Mouse (Mus musculus): ENCODE data around the gene Bpi. TPM values are rescaled to one million over a fixed set of nuclear protein-coding genes. Genes with fewer than 3 reads are reported as not detected.

Gene Bpi
- polyA plus RNA-seq, 1 experiment from 2014 or later = not detected

DNA sequence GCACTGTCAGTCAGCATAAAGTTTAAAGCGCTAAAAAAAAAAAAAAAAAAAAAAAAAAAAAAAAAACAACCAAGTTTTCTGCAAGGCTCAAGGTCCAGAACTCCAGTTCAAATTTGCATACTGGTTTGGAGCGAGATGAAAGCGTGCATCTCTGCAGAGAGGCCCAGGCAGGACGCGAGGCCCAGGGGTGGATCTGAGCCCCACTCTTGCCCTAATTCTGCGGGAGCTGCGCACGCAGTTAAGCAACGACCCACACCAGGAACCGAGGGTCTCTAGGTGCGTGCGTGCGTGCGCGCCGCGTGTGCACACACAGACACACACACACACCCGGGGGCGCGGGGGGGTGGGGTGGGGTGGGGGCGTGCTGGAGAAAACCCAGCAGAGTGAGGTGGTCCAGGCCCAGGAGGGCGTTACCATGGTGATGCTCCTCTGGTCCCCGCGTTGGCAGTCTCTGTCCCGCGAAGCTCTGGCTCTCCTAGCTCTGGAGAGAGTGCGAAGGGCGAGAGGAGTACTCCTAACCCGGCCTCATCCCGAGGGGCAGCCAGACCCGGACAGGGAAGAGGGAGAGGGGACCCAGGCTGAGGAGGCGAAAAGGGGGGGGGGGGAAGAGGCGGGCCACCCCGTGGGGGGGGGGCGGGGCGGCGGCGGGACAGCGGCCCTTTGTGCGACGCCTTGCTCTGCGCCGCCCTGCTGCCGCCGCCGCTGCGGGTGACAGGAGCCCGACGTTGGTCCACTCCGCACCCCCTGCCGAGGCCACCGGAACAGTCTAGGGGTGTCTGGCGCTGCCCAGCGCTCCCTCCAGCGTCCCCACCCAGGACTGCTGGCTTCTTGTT lies 29.0 kb upstream of the Bpi start, which contains the start of gene D630003M21Rik:
D630003M21Rik (minus strand) TSS at position 553 of the 833 bp plus-strand sequence.
- Histone ChIP-seq H3K4me3 (peak within 1 kb of the TSS; percentile 58), H3K4me1 (replicated peaks) (peaks cover 49% of the 10 kb centered on the region), H3K27ac (peak within 1 kb of the TSS; percentile 85), H3K27me3 (ENCODE audit: insufficient read depth, poor library complexity, severe bottlenecking) (peaks cover 18% of the 10 kb centered on the region), H3K9me3 (no peaks in the 10 kb centered on the region), H3K36me3 (no peaks in the 10 kb centered on the region)
- DNase-seq (ENCODE audit: low spot score) = peak; percentile 77
- WGBS = 1% methylated on average over 45 of the region's 55 CpGs

DNA sequence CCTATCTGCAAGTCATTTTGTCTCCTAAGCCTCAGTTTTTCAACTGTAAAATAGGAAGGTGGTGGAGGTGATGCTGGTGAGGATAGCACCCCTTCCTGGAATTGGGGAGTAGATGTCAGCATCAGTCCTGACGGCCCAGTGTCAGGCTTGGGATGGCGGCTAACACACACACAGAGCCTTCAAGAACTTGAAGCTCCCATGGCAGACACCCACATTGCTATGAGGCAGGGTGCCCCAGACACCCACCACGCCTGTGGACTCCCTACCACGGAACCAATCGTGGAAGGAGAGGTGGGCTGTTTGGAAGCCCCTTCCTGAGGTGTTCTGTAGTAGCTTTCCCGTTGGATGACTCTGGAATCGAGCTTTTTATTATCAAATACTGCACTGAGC lies 28.4 kb upstream of the Bpi start:
- peaks cover 18% of the 10 kb centered on the region for H3K27me3 ChIP-seq (ENCODE audit: insufficient read depth, poor library complexity, severe bottlenecking)
- peak overlapping the region; percentile 58 for H3K4me3 ChIP-seq
- H3K9me3 ChIP-seq = no peaks in the 10 kb centered on the region
- WGBS = 32% methylated on average over 7 of the region's 7 CpGs
- H3K4me1 ChIP-seq (replicated peaks) = peaks cover 49% of the 10 kb centered on the region
- no peaks in the 10 kb centered on the region for H3K36me3 ChIP-seq
- no peak for DNase-seq (ENCODE audit: low spot score)
- H3K27ac ChIP-seq = peak overlapping the region; percentile 85

GRCm38 (mm10) chr2:158230617-158231016 lies 27.3 kb upstream of the Bpi start:
- DNase-seq (ENCODE audit: low spot score) = peak; percentile 11
- 27% methylated on average over 6 of the region's 6 CpGs for WGBS
- peak overlapping the region; percentile 57; the same call in 1 of the 2 replicates for H3K27ac ChIP-seq

GRCm38 (mm10) chr2:158231071-158231470 lies 26.8 kb upstream of the Bpi start:
- Histone ChIP-seq H3K4me3 (no peak overlapping the region), H3K36me3 (no peaks in the 10 kb centered on the region), H3K9me3 (no peaks in the 10 kb centered on the region), H3K27me3 (ENCODE audit: insufficient read depth, poor library complexity, severe bottlenecking) (peaks cover 18% of the 10 kb centered on the region), H3K4me1 (replicated peaks) (peaks cover 49% of the 10 kb centered on the region), H3K27ac (peak overlapping the region; percentile 57)
- DNase-seq (ENCODE audit: low spot score) = no peak
- WGBS = 34% methylated on average over 5 of the region's 5 CpGs

More at GRCm38 (mm10) chr2:158230617-158231016, 27.3 kb upstream of the Bpi start:
- Histone ChIP-seq H3K9me3 (no peaks in the 10 kb centered on the region), H3K27me3 (ENCODE audit: insufficient read depth, poor library complexity, severe bottlenecking) (peaks cover 18% of the 10 kb centered on the region), H3K4me3 (no peak overlapping the region), H3K36me3 (no peaks in the 10 kb centered on the region), H3K4me1 (replicated peaks) (peaks cover 49% of the 10 kb centered on the region)

DNA sequence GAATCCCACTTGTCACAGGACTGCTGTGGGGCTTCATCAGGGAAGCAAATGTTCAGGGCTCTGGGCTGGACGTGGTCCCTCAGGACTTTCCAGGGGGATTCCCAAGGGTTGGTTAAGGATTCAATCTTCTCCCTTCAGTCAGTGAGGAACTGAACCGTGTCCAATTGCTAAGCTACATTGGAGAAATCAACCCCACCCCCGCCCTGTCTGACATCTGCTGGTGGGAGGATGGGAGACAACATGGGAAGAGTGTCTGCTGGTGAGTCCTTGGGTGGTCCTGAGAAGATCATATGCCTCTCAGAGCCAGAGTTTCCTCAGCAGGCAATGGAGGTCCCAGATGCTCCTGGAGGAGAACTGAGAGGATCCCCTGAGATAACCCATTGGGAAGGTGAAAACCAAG lies 25.5 kb upstream of the Bpi start:
- WGBS = 50% methylated on average over 3 of the region's 3 CpGs
- peak overlapping the region; percentile 23; the same call in 1 of the 2 replicates for H3K27ac ChIP-seq

DNA sequence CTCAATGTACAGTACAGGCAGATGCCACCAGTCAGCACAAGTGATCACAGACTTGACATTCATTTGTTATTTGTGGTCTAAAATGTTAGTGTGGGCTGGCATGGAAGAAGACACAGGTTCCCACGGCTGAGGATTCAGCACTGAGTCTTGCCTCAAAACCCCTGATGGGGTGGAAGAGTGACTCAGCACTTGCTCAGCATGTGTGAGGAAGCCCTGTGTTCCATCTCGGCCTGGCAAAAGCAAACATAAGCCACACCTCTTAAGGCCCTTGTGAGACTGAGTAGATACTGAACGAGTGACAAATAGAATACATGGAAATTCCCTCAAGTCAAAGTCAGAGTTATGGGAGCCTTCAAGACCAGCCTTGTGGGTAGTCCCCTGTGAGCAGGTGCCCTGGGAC lies 24.8 kb upstream of the Bpi start:
- H3K36me3 ChIP-seq = no peaks in the 10 kb centered on the region
- DNase-seq (ENCODE audit: low spot score) = no peak
- WGBS = 78% methylated on average over 3 of the region's 3 CpGs
- no peaks in the 10 kb centered on the region; the same call in 1 of the 2 replicates for H3K9me3 ChIP-seq
- no peak overlapping the region for H3K27ac ChIP-seq
- H3K27me3 ChIP-seq (ENCODE audit: insufficient read depth, poor library complexity, severe bottlenecking) = peaks cover 18% of the 10 kb centered on the region
- H3K4me3 ChIP-seq = no peak overlapping the region
- peaks cover 44% of the 10 kb centered on the region for H3K4me1 ChIP-seq (replicated peaks)

More for the DNA sequence above, 25.5 kb upstream of the Bpi start:
- no peak overlapping the region for H3K4me3 ChIP-seq
- H3K4me1 ChIP-seq (replicated peaks) = peaks cover 49% of the 10 kb centered on the region
- H3K9me3 ChIP-seq = no peaks in the 10 kb centered on the region; the same call in 1 of the 2 replicates
- H3K27me3 ChIP-seq (ENCODE audit: insufficient read depth, poor library complexity, severe bottlenecking) = peaks cover 18% of the 10 kb centered on the region
- no peaks in the 10 kb centered on the region for H3K36me3 ChIP-seq
- no peak for DNase-seq (ENCODE audit: low spot score)

GRCm38 (mm10) chr2:158236698-158237097 lies 21.2 kb upstream of the Bpi start:
- no peak for DNase-seq (ENCODE audit: low spot score)
- Histone ChIP-seq H3K9me3 (no peaks in the 10 kb centered on the region; the same call in 1 of the 2 replicates), H3K27me3 (ENCODE audit: insufficient read depth, poor library complexity, severe bottlenecking) (no peaks in the 10 kb centered on the region), H3K4me3 (no peak overlapping the region), H3K4me1 (replicated peaks) (peaks cover 18% of the 10 kb centered on the region), H3K36me3 (no peaks in the 10 kb centered on the region), H3K27ac (no peak overlapping the region)

DNA sequence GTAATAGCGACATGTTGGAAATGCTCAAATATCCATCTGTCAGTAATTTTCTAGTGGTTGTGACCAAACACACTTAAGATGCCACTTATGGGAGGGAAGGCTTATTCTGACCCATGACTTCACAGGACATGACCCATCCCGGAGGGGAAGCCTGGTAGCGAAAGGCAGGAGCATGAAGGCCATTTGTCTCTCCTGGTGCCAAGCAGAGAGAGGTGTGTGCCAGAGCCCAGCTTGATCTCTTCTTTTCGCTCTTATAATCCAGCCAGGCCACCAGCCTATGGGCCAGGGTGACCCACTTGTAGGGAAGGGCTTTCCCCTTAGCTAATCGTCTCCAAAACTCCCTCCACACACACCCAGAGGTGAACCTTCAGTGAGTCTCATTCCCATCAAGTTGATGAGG lies 19.8 kb upstream of the Bpi start:
- Histone ChIP-seq H3K4me1 (replicated peaks) (peaks cover 12% of the 10 kb centered on the region; the same call in 1 of the 2 replicates), H3K36me3 (no peaks in the 10 kb centered on the region), H3K9me3 (no peaks in the 10 kb centered on the region; the same call in 1 of the 2 replicates), H3K27ac (no peak overlapping the region), H3K27me3 (ENCODE audit: insufficient read depth, poor library complexity, severe bottlenecking) (0 out of 2 replicates have a peak, but pooled peaks cover 3% of the 10 kb centered on the region), H3K4me3 (no peak overlapping the region)
- DNase-seq (ENCODE audit: low spot score) = no peak
- WGBS = 92% methylated on average over 5 of the region's 5 CpGs

DNA sequence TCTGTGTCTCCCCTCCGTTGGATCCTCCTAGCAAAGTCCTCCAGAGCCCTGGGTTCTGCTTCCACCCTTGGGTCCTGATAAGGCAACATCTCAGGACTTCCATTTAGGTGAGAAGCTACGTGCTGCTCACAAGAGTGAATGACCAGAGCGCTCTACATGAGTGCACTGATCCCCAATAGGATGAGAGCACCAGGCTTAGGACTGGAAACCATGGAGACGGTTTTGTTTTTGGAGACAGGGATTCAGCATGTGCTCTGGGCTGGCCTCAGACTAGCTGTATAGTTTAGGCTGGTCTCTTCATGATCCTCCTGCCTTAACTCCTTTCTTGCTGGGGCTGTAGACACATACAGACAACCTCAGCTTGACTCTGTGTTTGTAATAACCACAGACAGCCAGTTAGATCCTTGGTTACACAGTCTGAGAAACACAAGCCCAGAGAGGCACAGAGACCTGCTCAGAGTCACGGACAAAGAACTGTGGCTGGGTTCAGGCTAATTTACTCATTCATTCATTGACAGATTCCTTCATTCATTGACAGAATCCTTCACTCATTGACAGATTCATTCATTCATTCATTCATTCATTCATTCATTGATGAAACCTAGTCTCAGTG lies 16.7 kb upstream of the Bpi start:
- Histone ChIP-seq H3K27me3 (ENCODE audit: insufficient read depth, poor library complexity, severe bottlenecking) (0 out of 2 replicates have a peak, but pooled peaks cover 3% of the 10 kb centered on the region), H3K4me1 (replicated peaks) (peaks cover 19% of the 10 kb centered on the region), H3K9me3 (no peaks in the 10 kb centered on the region; the same call in 1 of the 2 replicates), H3K27ac (no peak overlapping the region), H3K36me3 (no peaks in the 10 kb centered on the region), H3K4me3 (no peak overlapping the region)
- DNase-seq (ENCODE audit: low spot score) = no peak
- 66% methylated on average over 5 of the region's 5 CpGs for WGBS

- Histone ChIP-seq H3K4me1 (replicated peaks) (peaks cover 19% of the 10 kb centered on the region), H3K9me3 (no peaks in the 10 kb centered on the region), H3K27ac (no peak overlapping the region), H3K4me3 (no peak overlapping the region), H3K27me3 (ENCODE audit: insufficient read depth, poor library complexity, severe bottlenecking) (0 out of 2 replicates have a peak, but pooled peaks cover 3% of the 10 kb centered on the region), H3K36me3 (no peaks in the 10 kb centered on the region)
- no peak for DNase-seq (ENCODE audit: low spot score)
- WGBS = 87% methylated on average over 18 of the region's 18 CpGs
Measured at GRCm38 (mm10) chr2:158242170-158242896, 15.6 kb upstream of the Bpi start.

GRCm38 (mm10) chr2:158243129-158243870 lies 14.6 kb upstream of the Bpi start:
- WGBS = 77% methylated on average over 18 of the region's 18 CpGs
- Histone ChIP-seq H3K27ac (no peak overlapping the region), H3K36me3 (no peaks in the 10 kb centered on the region)

More at GRCm38 (mm10) chr2:158243129-158243870, 14.6 kb upstream of the Bpi start:
- DNase-seq (ENCODE audit: low spot score) = no peak
- Histone ChIP-seq H3K4me3 (no peak overlapping the region), H3K4me1 (replicated peaks) (peaks cover 19% of the 10 kb centered on the region), H3K27me3 (ENCODE audit: insufficient read depth, poor library complexity, severe bottlenecking) (0 out of 2 replicates have a peak, but pooled peaks cover 3% of the 10 kb centered on the region), H3K9me3 (no peaks in the 10 kb centered on the region)

All from hindbrain, embryonic 10.5 days (tissue).